Comparison of ENCODE assay signal across 10 mouse cellular contexts in genomic region chr15:79400975-79401365, GRCm38 (mm10). TPM values are rescaled to one million over a fixed set of nuclear protein-coding genes. Genes with fewer than 3 reads are reported as not detected.
DNase-seq lines count a peak whose midpoint lies in the region; ATAC-seq and TF ChIP-seq lines count a peak whose summit lies in the region.
"Had no signal": no experiment of that assay in that cellular context is flagged by ENCODE, and none has a peak within 500 bp of the region (broad histone marks: within the 10 kb centered on the region; RNA-seq: fewer than 3 reads in every experiment).

No protein-coding gene starts in this region.

- H3K4me2 ChIP-seq in heart, embryonic 16.5 days (ENCODE audit: low read depth, low read length): peak overlapping the region; percentile 97
- peak overlapping the region; percentile 72; the same call in 1 of the 2 replicates for H3K4me2 ChIP-seq in midbrain, embryonic 12.5 days (replicated peaks)

- peak overlapping the region; percentile 92 for H3K27ac ChIP-seq in heart, embryonic 16.5 days (ENCODE audit: low read length)
- H3K27ac ChIP-seq in midbrain, embryonic 12.5 days (replicated peaks): 0 out of 2 replicates have a peak overlapping the region, but pooled peaks have one; percentile 26
- no peak overlapping the region for H3K27ac ChIP-seq in thymus, adult 2 months (ENCODE audit: control insufficient read depth, insufficient read depth, low read length)

- peak overlapping the region; percentile 78 for H3K9ac ChIP-seq in heart, embryonic 16.5 days (ENCODE audit: low read length)
- no peak overlapping the region; the same call in 1 of the 2 replicates for H3K9ac ChIP-seq in midbrain, embryonic 12.5 days (replicated peaks)

- 31% methylated on average over 7 of the region's 7 CpGs for WGBS in heart, embryonic 16.5 days
- WGBS in midbrain, embryonic 12.5 days: 51% methylated on average over 7 of the region's 7 CpGs
- WGBS in thymus, adult 2 months: 91% methylated on average over 7 of the region's 7 CpGs

- H3K4me3 ChIP-seq in heart, embryonic 16.5 days (ENCODE audit: low read length): peak overlapping the region; percentile 24
- H3K4me3 ChIP-seq in midbrain, embryonic 12.5 days: no peak overlapping the region
- H3K4me3 ChIP-seq in thymus, adult 2 months (ENCODE audit: control insufficient read depth, insufficient read depth, low read length): no peak overlapping the region

- no peaks in the 10 kb centered on the region for H3K9me3 ChIP-seq in heart, embryonic 16.5 days (replicated peaks; ENCODE audit: control insufficient read depth, low read length)
- no peaks in the 10 kb centered on the region for H3K9me3 ChIP-seq in midbrain, embryonic 12.5 days
- H3K9me3 ChIP-seq: G1E had no signal

- no peak for TF ChIP-seq CTCF in thymus, adult 2 months (IDR thresholded peaks at IDR 0.05; ENCODE audit: borderline replicate concordance, control insufficient read depth, extremely low read depth, insufficient read depth, low read length, poor library complexity)

- TF ChIP-seq POLR2A in thymus, adult 2 months (IDR thresholded peaks at IDR 0.05; ENCODE audit: control insufficient read depth, extremely low read depth, insufficient read depth, low read length, poor library complexity): no peak

- peak; percentile 60 for DNase-seq in gastrocnemius, postnatal 25 days
- no peak for DNase-seq in gastrocnemius, postnatal 36 days
- peak; percentile 44 for DNase-seq in brain, adult 2 months (ENCODE audit: low read depth, low spot score)
- no peak for DNase-seq in ovary, postnatal 36 days (ENCODE audit: low spot score)
- DNase-seq in thymus, adult 2 months: no peak
- no peak for DNase-seq in urinary bladder, postnatal 10 days (ENCODE audit: low spot score)
- DNase-seq: embryo, embryonic 11 days had no signal

- intact Hi-C loops in gastrocnemius, postnatal 36 days (cut with DNase I): no loop called here

- no peak for ATAC-seq in heart, embryonic 16.5 days (replicated peaks; ENCODE audit: extremely low read depth, insufficient read depth, low FRiP score)
- no peak for ATAC-seq in midbrain, embryonic 12.5 days (ENCODE audit: low FRiP score, low read depth)

- H3K36me3 ChIP-seq in heart, embryonic 16.5 days (ENCODE audit: control insufficient read depth, insufficient read depth): peaks cover 4% of the 10 kb centered on the region
- H3K36me3 ChIP-seq in midbrain, embryonic 12.5 days: no peaks in the 10 kb centered on the region
- no peaks in the 10 kb centered on the region for H3K36me3 ChIP-seq in thymus, adult 2 months (ENCODE audit: control insufficient read depth, insufficient read depth, low read length)
- H3K36me3 ChIP-seq: G1E had no signal

- H3K27me3 ChIP-seq in heart, embryonic 16.5 days (ENCODE audit: control insufficient read depth, insufficient read depth, low read length): no peaks in the 10 kb centered on the region
- peaks cover 12% of the 10 kb centered on the region; the same call in 1 of the 2 replicates for H3K27me3 ChIP-seq in midbrain, embryonic 12.5 days
- H3K27me3 ChIP-seq in thymus, adult 2 months (ENCODE audit: control insufficient read depth, insufficient read depth, low read length): no peaks in the 10 kb centered on the region

- H3K4me1 ChIP-seq in heart, embryonic 16.5 days (ENCODE audit: control insufficient read depth, insufficient read depth, low read length): peaks cover 55% of the 10 kb centered on the region
- H3K4me1 ChIP-seq in midbrain, embryonic 12.5 days: peaks cover 27% of the 10 kb centered on the region
- H3K4me1 ChIP-seq in thymus, adult 2 months (replicated peaks; ENCODE audit: control insufficient read depth, insufficient read depth, low read length): peaks cover 47% of the 10 kb centered on the region

RNA-seq across cellular contexts. Expression of gene Tmem184b, which starts 2.4 kb away (rescaled TPM):
- 10 to 100 TPM; 28.4 to 30.4 TPM for total RNA-seq in gastrocnemius, postnatal 25 days (2021)
- total RNA-seq in gastrocnemius, postnatal 36 days (2021): 10 to 100 TPM; 23.2 to 30.0 TPM
- polyA plus RNA-seq in heart, embryonic 16.5 days (2015; fragmentation: Nextera tagmentation; extraction: Ambion mirVana): 71.7 and 75.2 TPM in 2 replicates
- 47.1 and 47.9 TPM in 2 replicates for polyA plus RNA-seq in midbrain, embryonic 12.5 days (2016; fragmentation: Nextera tagmentation; extraction: Ambion mirVana)
- polyA plus RNA-seq in thymus, adult 2 months (2012; rRNA removed): 225 and 303 TPM in 2 replicates

RNA-seq across cellular contexts. Expression of gene Csnk1e, which starts 54.4 kb away (rescaled TPM):
- total RNA-seq in gastrocnemius, postnatal 25 days (2021): 10 to 100 TPM; 43.1 to 43.9 TPM
- total RNA-seq in gastrocnemius, postnatal 36 days (2021): 10 to 100 TPM; 46.7 to 50.7 TPM
- polyA plus RNA-seq in heart, embryonic 16.5 days (2015; fragmentation: Nextera tagmentation; extraction: Ambion mirVana): 54.0 and 70.2 TPM in 2 replicates
- polyA plus RNA-seq in midbrain, embryonic 12.5 days (2016; fragmentation: Nextera tagmentation; extraction: Ambion mirVana): 267 and 291 TPM in 2 replicates
- polyA plus RNA-seq in thymus, adult 2 months (2012; rRNA removed): 155 and 173 TPM in 2 replicates
- polyA plus RNA-seq: G1E had no signal

RNA-seq across cellular contexts. Expression of gene Maff, which starts 54.5 kb away (rescaled TPM):
- 1 to 10 TPM; 2.7 to 3.8 TPM for total RNA-seq in gastrocnemius, postnatal 25 days (2021)
- 1 to 10 TPM; 3.4 to 4.0 TPM for total RNA-seq in gastrocnemius, postnatal 36 days (2021)
- polyA plus RNA-seq in heart, embryonic 16.5 days (2015; fragmentation: Nextera tagmentation; extraction: Ambion mirVana): 3.9 and 4.1 TPM in 2 replicates
- 0.97 and 1.2 TPM in 2 replicates for polyA plus RNA-seq in midbrain, embryonic 12.5 days (2016; fragmentation: Nextera tagmentation; extraction: Ambion mirVana)
- 7.4 and 8.1 TPM in 2 replicates for polyA plus RNA-seq in thymus, adult 2 months (2012; rRNA removed)

Comparison
In these comparisons a context has a peak if more than half of its experiments do, and no peak if none do; other contexts are left out.
1. DNase-seq: peak in gastrocnemius, postnatal 25 days (single experiment) and brain, adult 2 months (single experiment); none in gastrocnemius, postnatal 36 days (0 of 2), ovary, postnatal 36 days (single experiment), thymus, adult 2 months (single experiment) and urinary bladder, postnatal 10 days (single experiment).